Mouse (Mus musculus) layer of hippocampus, postnatal 14 days (tissue): Measurements from ENCODE around the gene Tmem255b. TPM values are rescaled to one million over a fixed set of nuclear protein-coding genes. Genes with fewer than 3 reads are reported as not detected.

Experiments used
- total RNA-seq, 2 experiments: library from RNA; stranded (reverse); gene quantifications; 2 replicates each; pipeline ENCODE4 v1.2.3; 2021

The Tmem255b gene
- total RNA-seq, 2 experiments from 2014 or later, result 7.3 to 8.4 TPM

Other genes with a start within 250 kb of the Tmem255b start
- 1 to 10 TPM; 6.2 to 8.4 TPM for gene Grtp1, start 234.6 kb upstream of the Tmem255b start, total RNA-seq
- gene Adprhl1, start 181.0 kb upstream of the Tmem255b start, total RNA-seq, result 1 to 10 TPM; 1.5 to 1.6 TPM
- gene Dcun1d2, start 147.1 kb upstream of the Tmem255b start, total RNA-seq, result 10 to 100 TPM; 29.3 to 31.1 TPM
- 10 to 100 TPM; 47.1 to 49.9 TPM for gene Tmco3, start 147.0 kb upstream of the Tmem255b start, total RNA-seq
- gene Tfdp1, start 96.4 kb upstream of the Tmem255b start, total RNA-seq, result 10 to 100 TPM; 64.8 to 71.4 TPM
- gene Atp4b, start 38.4 kb upstream of the Tmem255b start, total RNA-seq, result not detected
- gene Grk1, start 30.1 kb upstream of the Tmem255b start, total RNA-seq, result not detected
- gene Gas6, start 59.3 kb downstream of the Tmem255b start, total RNA-seq, result 100 to 1,000 TPM; 104 to 115 TPM
- 1 to 10 TPM in 1 of 2 experiments, under 1 TPM in 1; 0.41 to 1.3 TPM for gene 1700029H14Rik, start 127.3 kb downstream of the Tmem255b start, total RNA-seq
- 10 to 100 TPM; 65.5 to 65.6 TPM for gene Rasa3, start 242.4 kb downstream of the Tmem255b start, total RNA-seq